Mouse (Mus musculus): ENCODE measurements around the gene Tgfbr2.

- TF ChIP-seq POLR2A (IDR thresholded peaks at IDR 0.05; ENCODE audit: extremely low read depth, insufficient read depth, low read length): no peak
- no peak for TF ChIP-seq CTCF (IDR thresholded peaks at IDR 0.05; ENCODE audit: extremely low read depth, insufficient read depth, low read length)
These were observed 18.3 kb upstream of the Tgfbr2 start for GRCm38 (mm10) chr9:116193535-116193881.

Measured in cortical plate, adult 2 months (tissue).